Mouse (Mus musculus): ENCODE measurements around the gene Wdr70.

- TF ChIP-seq CTCF (IDR thresholded peaks at IDR 0.05; ENCODE audit: borderline replicate concordance, insufficient read depth, low read depth, low read length), result no peak; the same call in 1 of the 2 replicates
- TF ChIP-seq POLR2A (IDR thresholded peaks at IDR 0.05; ENCODE audit: borderline replicate concordance, insufficient read depth, low read length), result no peak
Observed at GRCm38 (mm10) chr15:7899286-7899685, 199.7 kb downstream of the Wdr70 start.

Measured in cerebellum, adult 2 months (tissue).